Mouse (Mus musculus) kidney, embryonic 14.5 days (tissue): Measurements from ENCODE around the gene Filip1. TPM values are rescaled to one million over a fixed set of nuclear protein-coding genes. Genes with fewer than 3 reads are reported as not detected.

Experiments
- ATAC-seq: fragments of 200-750 bp; cut with Nextera tagmentation; 2 replicates; pipeline ENCODE4 v1.8.0; 2017; ENCODE audit warnings: moderate number of reproducible peaks, mild to moderate bottlenecking, moderate TSS enrichment, moderate library complexity; ENCODE audit not compliant: low FRiP score, low TSS enrichment
- H3K27ac ChIP-seq: fragments of 300-500 bp; sonication (generic); 2 replicates; pipeline ENCODE4 v1.5.1; 2014; ENCODE audit warnings: low read depth, mild to moderate bottlenecking, low read length, moderate library complexity, mixed read lengths
- H3K27me3 ChIP-seq: fragments of 300-500 bp; sonication (generic); 2 replicates; pipeline ENCODE4 v1.6.1; 2014; ENCODE audit warnings: mild to moderate bottlenecking, low read length; ENCODE audit not compliant: control insufficient read depth, insufficient read depth
- H3K36me3 ChIP-seq: fragments of 300-500 bp; sonication (generic); 2 replicates; pipeline ENCODE4 v1.6.1; 2014; ENCODE audit warnings: low read length, mixed read lengths; ENCODE audit not compliant: control insufficient read depth, insufficient read depth
- H3K4me1 ChIP-seq: fragments of 300-500 bp; sonication (generic); 2 replicates; pipeline ENCODE4 v1.6.1; 2014; ENCODE audit warnings: low read length, mixed read lengths; ENCODE audit not compliant: control insufficient read depth, insufficient read depth
- H3K4me2 ChIP-seq: fragments of 300-500 bp; sonication (generic); replicated peaks from 2 replicates; pipeline ENCODE4 v1.6.1; 2014; ENCODE audit warnings: low read depth, mild to moderate bottlenecking, low read length
- H3K4me3 ChIP-seq: fragments of 300-500 bp; sonication (generic); 2 replicates; pipeline ENCODE4 v1.5.1; 2014; ENCODE audit warnings: mild to moderate bottlenecking, low read length
- H3K9ac ChIP-seq: fragments of 300-500 bp; sonication (generic); 2 replicates; pipeline ENCODE4 v1.6.1; 2014; ENCODE audit warnings: low read depth, mild to moderate bottlenecking, low read length, moderate library complexity
- H3K9me3 ChIP-seq: fragments of 300-500 bp; sonication (generic); 2 replicates; pipeline ENCODE4 v1.6.1; 2016; ENCODE audit warnings: low read length; ENCODE audit not compliant: control insufficient read depth
- WGBS: fragments of 180-500 bp; shearing (Covaris S2); extraction: QIAGEN DNeasy Blood & Tissue Kit; methylation state at CpG from one replicate; pipeline ENCODE4 v1.1.7; 2014; 5-methylcytosine and 5-hydroxymethylcytosine counted together
- polyA plus RNA-seq: library from polyadenylated mRNA; unstranded; fragments of >200 nt; fragmentation: Nextera tagmentation; extraction: Ambion mirVana; gene quantifications from 2 replicates; pipeline ENCODE4 v1.2.1, GENCODE M21; 2014

The Filip1 gene
- polyA plus RNA-seq, 1 experiment from 2014 or later, result 4.5 TPM

DNA sequence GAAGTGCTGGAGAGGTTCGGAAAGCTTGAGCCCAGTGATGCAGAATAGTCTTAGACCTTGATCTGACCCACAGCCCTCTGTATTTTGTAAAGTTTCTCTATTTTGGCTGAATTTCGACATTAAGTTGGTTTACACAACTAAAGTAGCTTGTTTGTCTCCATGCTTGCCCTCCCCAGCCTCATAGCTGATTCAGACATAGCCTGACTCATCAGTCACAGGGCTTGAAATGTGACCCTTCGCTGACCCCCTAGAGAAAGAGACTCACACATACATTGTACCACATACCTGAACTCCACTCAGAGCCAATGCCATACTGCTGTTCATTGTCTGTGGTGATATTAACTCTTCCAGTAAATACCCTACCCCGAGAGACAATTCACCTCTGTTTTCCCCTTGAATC is 19.6 kb downstream of the Filip1 start:
- Histone ChIP-seq H3K4me3 (no peak overlapping the region), H3K9ac (no peak overlapping the region), H3K4me1 (no peaks in the 10 kb centered on the region), H3K27me3 (no peaks in the 10 kb centered on the region), H3K27ac (no peak overlapping the region), H3K9me3 (no peaks in the 10 kb centered on the region), H3K4me2 (no peak overlapping the region), H3K36me3 (no peaks in the 10 kb centered on the region)
- no peak for ATAC-seq
- 83% methylated on average over 4 of the region's 4 CpGs for WGBS

DNA sequence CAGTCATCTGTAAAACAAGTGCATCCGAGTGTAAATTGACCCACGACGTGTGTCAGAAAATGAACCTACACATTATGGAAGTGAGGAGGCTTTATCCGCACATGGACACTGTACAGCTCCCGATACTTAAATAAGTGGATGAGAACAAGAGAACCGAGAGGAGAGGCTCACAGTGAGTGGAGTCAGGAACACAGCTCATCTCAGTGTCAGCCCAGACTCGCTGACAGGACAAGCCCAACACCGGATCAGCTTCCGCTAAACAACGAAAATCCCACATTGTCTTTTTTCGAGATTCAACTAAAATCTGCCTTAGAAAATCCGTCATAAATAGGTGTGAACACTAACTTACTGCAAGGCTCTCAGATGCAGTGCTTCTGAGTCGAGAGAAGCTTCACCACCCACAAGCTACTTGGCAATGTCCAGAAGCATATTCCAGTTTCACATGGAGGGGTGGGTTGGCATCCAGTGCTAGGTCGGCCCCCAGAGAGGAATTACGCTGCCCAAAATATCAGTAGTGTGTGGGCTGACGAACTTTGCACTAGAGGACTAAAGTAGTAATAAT is 22.1 kb downstream of the Filip1 start:
- 84% methylated on average over 16 of the region's 16 CpGs for WGBS
- Histone ChIP-seq H3K4me3 (no peak overlapping the region), H3K27me3 (no peaks in the 10 kb centered on the region), H3K27ac (no peak overlapping the region), H3K4me2 (no peak overlapping the region), H3K9me3 (no peaks in the 10 kb centered on the region), H3K4me1 (no peaks in the 10 kb centered on the region), H3K36me3 (no peaks in the 10 kb centered on the region), H3K9ac (no peak overlapping the region)
- no peak for ATAC-seq

DNA sequence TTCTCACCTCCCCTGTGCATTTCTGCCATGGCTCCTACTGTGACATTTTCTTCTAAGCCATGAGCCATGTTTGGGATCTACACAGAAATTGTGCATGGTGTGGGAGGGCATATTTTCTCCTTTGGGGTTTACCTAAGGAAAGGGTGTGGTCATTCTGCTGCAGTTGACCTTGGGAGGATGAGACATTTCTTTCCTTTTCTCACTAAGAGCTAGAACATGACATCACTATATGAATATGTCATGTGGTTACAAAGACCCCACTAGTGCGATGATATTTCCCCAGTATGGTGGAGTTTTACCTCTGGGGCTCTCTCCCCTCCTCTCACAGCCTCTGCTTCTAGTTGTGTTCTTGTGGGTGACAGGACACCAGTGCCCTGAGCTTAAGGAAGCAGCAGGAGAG is 22.9 kb downstream of the Filip1 start:
- Histone ChIP-seq H3K9me3 (no peaks in the 10 kb centered on the region), H3K9ac (no peak overlapping the region), H3K4me1 (no peaks in the 10 kb centered on the region), H3K27me3 (no peaks in the 10 kb centered on the region), H3K4me3 (no peak overlapping the region), H3K4me2 (no peak overlapping the region), H3K27ac (no peak overlapping the region), H3K36me3 (no peaks in the 10 kb centered on the region)
- ATAC-seq, result no peak
- 92% methylated on average over 1 of the region's 1 CpGs for WGBS

DNA sequence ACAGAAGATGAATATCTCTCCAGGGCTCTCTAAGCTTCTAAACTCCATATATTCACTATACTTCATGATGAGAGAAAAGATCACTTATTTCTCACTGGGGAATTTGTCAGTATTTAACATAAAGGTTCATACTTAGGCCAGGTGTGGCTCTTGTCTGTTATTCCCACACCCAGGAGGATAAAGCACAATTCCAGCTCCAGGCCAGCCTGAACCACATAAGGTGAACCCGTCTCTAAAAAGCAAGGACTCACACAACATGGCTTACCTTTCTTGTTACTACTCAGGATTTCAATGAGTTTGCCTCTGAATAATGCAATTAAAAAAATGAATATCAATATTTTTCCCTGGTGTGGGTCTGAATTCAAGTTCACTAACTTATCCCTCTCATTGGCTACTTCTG is 23.6 kb downstream of the Filip1 start:
- H3K4me3 ChIP-seq, result no peak overlapping the region
- H3K27me3 ChIP-seq, result no peaks in the 10 kb centered on the region
- H3K27ac ChIP-seq, result no peak overlapping the region
- 100% methylated on average over 1 of the region's 1 CpGs for WGBS
- no peak overlapping the region for H3K9ac ChIP-seq
- no peaks in the 10 kb centered on the region for H3K36me3 ChIP-seq
- H3K4me1 ChIP-seq, result no peaks in the 10 kb centered on the region
- no peaks in the 10 kb centered on the region for H3K9me3 ChIP-seq
- no peak for ATAC-seq
- no peak overlapping the region for H3K4me2 ChIP-seq

DNA sequence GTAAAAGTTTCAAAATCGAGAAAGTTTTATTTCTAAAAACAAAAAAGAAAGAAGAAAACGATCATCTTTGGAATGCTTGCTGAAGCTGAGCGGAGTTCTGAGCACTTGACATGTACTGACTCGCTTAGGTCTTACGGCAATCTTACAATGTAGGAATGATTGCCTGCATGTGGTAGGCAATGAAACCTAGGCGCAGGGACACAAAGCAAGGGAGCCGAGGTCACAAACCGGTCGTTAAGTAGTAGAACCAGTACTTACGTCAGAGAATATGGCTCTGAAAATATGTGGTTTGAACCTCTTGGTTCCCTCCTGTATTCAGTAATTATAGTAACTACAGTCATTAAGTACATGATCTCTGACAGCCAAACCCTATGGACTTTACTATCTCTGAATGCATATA is 29.4 kb downstream of the Filip1 start:
- Histone ChIP-seq H3K27ac (no peak overlapping the region), H3K9me3 (no peaks in the 10 kb centered on the region), H3K4me3 (no peak overlapping the region), H3K9ac (no peak overlapping the region), H3K36me3 (no peaks in the 10 kb centered on the region), H3K27me3 (no peaks in the 10 kb centered on the region), H3K4me1 (no peaks in the 10 kb centered on the region), H3K4me2 (no peak overlapping the region)
- WGBS, result 86% methylated on average over 10 of the region's 10 CpGs
- ATAC-seq, result no peak

DNA sequence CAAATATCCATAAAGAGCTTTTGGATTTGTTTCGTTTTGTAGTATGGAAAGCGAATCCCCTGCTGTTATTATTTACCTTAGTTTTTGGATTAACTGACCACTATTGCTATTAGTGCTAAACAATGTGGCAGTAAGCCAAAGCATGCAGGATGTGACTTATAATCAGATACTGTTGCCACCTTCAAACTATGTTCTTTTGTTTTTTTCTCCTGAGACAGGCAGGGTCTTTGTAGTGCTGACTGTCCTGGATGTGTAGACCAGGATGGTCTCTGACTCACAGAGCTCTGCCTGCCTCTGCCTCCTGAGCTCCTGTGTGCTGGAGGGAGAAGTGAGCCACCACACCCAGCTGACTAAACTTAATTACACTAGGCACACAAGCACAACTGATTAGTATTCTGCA is 33.4 kb downstream of the Filip1 start:
- no peak for ATAC-seq
- H3K4me3 ChIP-seq, result no peak overlapping the region
- H3K36me3 ChIP-seq, result no peaks in the 10 kb centered on the region
- H3K4me2 ChIP-seq, result no peak overlapping the region
- no peaks in the 10 kb centered on the region for H3K27me3 ChIP-seq
- no peak overlapping the region for H3K9ac ChIP-seq
- no peaks in the 10 kb centered on the region for H3K9me3 ChIP-seq
- H3K27ac ChIP-seq, result no peak overlapping the region
- no peaks in the 10 kb centered on the region for H3K4me1 ChIP-seq
- 89% methylated on average over 2 of the region's 2 CpGs for WGBS

DNA sequence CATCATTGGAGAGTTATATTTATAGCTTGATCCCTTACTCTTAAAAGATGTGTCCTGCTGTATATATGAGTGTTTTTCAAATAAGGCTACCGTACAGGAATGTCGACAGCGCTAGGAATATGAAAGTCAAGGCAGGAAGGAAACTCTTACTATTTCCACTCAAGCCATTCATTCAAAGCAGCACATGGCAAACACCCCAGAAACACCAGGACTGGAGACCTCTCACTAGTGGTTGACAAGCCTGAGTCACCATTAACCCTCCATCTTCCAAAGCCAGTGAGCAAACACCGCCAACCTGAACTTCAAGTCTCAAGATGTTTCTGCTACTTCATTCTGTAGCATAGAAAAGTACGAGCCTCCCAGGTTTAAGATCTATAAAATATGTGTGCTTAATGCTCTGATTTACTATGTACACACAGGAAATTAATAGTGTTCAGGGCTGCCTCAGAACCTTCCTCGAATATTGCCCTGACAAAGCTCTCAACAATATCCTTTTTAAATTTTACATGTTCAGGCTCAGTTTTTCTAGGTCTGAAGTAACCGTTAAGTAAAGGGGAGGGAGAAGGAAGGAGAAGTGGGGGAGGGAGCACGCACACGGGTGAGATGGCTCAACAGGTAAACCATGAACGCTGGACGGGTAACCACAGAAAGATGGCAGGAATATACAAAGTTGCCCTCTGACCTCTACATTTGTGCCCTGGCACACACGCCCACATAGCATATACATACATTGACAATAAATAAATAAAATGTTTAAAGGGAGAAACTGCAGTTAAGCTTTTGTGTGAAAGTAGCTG is 34.2 kb downstream of the Filip1 start:
- H3K36me3 ChIP-seq, result no peaks in the 10 kb centered on the region
- no peak for ATAC-seq
- 73% methylated on average over 12 of the region's 12 CpGs for WGBS
- peak overlapping the region; percentile 24; the same call in 1 of the 2 replicates for H3K27ac ChIP-seq
- H3K4me3 ChIP-seq, result no peak overlapping the region
- no peaks in the 10 kb centered on the region for H3K4me1 ChIP-seq
- no peaks in the 10 kb centered on the region for H3K9me3 ChIP-seq
- H3K27me3 ChIP-seq, result no peaks in the 10 kb centered on the region
- H3K9ac ChIP-seq, result no peak overlapping the region
- H3K4me2 ChIP-seq, result peak overlapping the region; percentile 64

DNA sequence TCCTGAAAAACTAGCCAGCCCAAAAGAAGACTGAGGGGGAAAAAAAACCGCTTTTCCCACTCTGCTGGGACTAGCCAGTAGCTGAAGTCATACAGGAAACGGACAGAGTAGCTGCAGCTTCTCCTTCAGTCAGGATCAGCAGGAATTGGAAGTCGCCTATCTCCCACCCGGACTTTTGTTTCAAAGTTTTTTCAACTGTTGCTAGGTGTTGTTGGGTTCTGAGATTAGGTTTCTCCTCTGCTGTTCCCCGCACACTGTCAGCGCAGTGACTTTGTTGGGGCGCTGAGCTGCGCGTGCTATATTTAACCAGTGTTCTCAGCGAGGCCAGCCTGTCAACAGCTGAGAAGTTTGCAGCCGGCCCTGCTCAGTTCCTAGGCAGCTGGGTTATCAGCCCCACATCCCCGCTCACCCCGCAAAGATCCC is 35.1 kb downstream of the Filip1 start:
- ATAC-seq, result peak; percentile 85
- peak overlapping the region; percentile 24 for H3K27ac ChIP-seq
- no peaks in the 10 kb centered on the region for H3K9me3 ChIP-seq
- H3K4me2 ChIP-seq, result peak overlapping the region; percentile 64
- H3K4me3 ChIP-seq, result peak overlapping the region; percentile 32
- no peaks in the 10 kb centered on the region for H3K36me3 ChIP-seq
- no peaks in the 10 kb centered on the region for H3K4me1 ChIP-seq
- no peaks in the 10 kb centered on the region for H3K27me3 ChIP-seq
- H3K9ac ChIP-seq, result peak overlapping the region; percentile 58
- 2% methylated on average over 13 of the region's 13 CpGs for WGBS

DNA sequence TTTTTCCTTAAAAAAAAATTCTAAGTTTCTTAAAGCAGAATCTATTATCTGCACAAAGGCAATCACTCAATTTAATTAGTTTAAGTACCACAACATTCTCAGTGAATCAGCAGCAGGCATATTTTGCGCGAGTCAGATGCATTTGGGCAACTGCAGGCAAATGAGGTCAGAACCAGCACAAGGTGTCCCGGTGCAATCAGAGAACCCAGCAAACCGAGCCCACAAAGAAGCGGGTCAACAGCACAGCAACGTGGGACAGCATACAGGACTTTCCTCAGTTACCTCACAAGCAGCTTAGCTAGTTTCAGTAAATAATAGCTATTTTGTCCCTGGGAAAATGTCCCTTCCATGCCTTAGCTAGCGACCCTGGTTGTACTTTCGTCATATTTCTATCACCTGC is 35.9 kb downstream of the Filip1 start:
- Histone ChIP-seq H3K9ac (no peak overlapping the region), H3K4me1 (no peaks in the 10 kb centered on the region), H3K27me3 (no peaks in the 10 kb centered on the region), H3K4me2 (peak overlapping the region; percentile 64), H3K27ac (no peak overlapping the region), H3K4me3 (0 out of 2 replicates have a peak overlapping the region, but pooled peaks have one; percentile 32), H3K36me3 (no peaks in the 10 kb centered on the region), H3K9me3 (no peaks in the 10 kb centered on the region)
- WGBS, result 52% methylated on average over 8 of the region's 8 CpGs
- ATAC-seq, result no peak
